Mouse (Mus musculus) cerebellum, postnatal 14 days (tissue): ENCODE measurements around the gene Ikzf1.

Experiments used
- DNase-seq, 2 experiments: peaks; one replicate each; pipeline ENCODE4 v3.0.0; 2021; ENCODE audit warnings: mixed read lengths in 2 of 2

Ikzf1 gene

GRCm38 (mm10) chr11:11766736-11767135 is 81.9 kb downstream of the Ikzf1 start:
- no peak for DNase-seq

GRCm38 (mm10) chr11:11768057-11768456 is 83.3 kb downstream of the Ikzf1 start:
- no peak for DNase-seq

- DNase-seq: no peak
These were observed 84.5 kb downstream of the Ikzf1 start for GRCm38 (mm10) chr11:11769281-11769680.

- no peak for DNase-seq
These were observed 85.9 kb downstream of the Ikzf1 start for GRCm38 (mm10) chr11:11770691-11771090.

GRCm38 (mm10) chr11:11772196-11772595 is 87.4 kb downstream of the Ikzf1 start:
- no peak for DNase-seq

GRCm38 (mm10) chr11:11774384-11774783 is 89.6 kb downstream of the Ikzf1 start:
- DNase-seq: no peak

- no peak for DNase-seq
These were observed 90.1 kb downstream of the Ikzf1 start for GRCm38 (mm10) chr11:11774893-11775292.

GRCm38 (mm10) chr11:11776071-11776821 is 91.4 kb downstream of the Ikzf1 start:
- DNase-seq: no peak

GRCm38 (mm10) chr11:11776822-11777174 is 92.0 kb downstream of the Ikzf1 start:
- no peak for DNase-seq

- DNase-seq: no peak
These were observed 92.4 kb downstream of the Ikzf1 start for GRCm38 (mm10) chr11:11777246-11777645.

GRCm38 (mm10) chr11:11777796-11778195 is 93.0 kb downstream of the Ikzf1 start:
- DNase-seq: no peak

- no peak for DNase-seq
These were observed 93.5 kb downstream of the Ikzf1 start for GRCm38 (mm10) chr11:11778345-11778744.

GRCm38 (mm10) chr11:11781728-11782127 is 96.9 kb downstream of the Ikzf1 start:
- no peak for DNase-seq

- no peak for DNase-seq
These were observed 100.7 kb downstream of the Ikzf1 start for GRCm38 (mm10) chr11:11785457-11785856.

GRCm38 (mm10) chr11:11788521-11788974 is 103.7 kb downstream of the Ikzf1 start:
- peak; percentile 87 to 88 for DNase-seq

GRCm38 (mm10) chr11:11794626-11795025 is 109.8 kb downstream of the Ikzf1 start:
- no peak for DNase-seq

GRCm38 (mm10) chr11:11798690-11799089 is 113.9 kb downstream of the Ikzf1 start:
- no peak for DNase-seq

- DNase-seq: no peak
These were observed 115.5 kb downstream of the Ikzf1 start for GRCm38 (mm10) chr11:11800304-11800703.

- no peak for DNase-seq
These were observed 116.3 kb downstream of the Ikzf1 start for GRCm38 (mm10) chr11:11801067-11801466.

GRCm38 (mm10) chr11:11804421-11804820 is 119.6 kb downstream of the Ikzf1 start:
- no peak for DNase-seq

GRCm38 (mm10) chr11:11805951-11806350 is 121.1 kb downstream of the Ikzf1 start:
- no peak for DNase-seq

GRCm38 (mm10) chr11:11808035-11808819 is 123.4 kb downstream of the Ikzf1 start:
- no peak for DNase-seq

- DNase-seq: peak; percentile 98
These were observed 124.1 kb downstream of the Ikzf1 start, which contains the start of gene Fignl1 for GRCm38 (mm10) chr11:11808820-11809403. Gene Fignl1 (minus strand): TSS chr11:11808962.
